Mouse (Mus musculus): ENCODE data around the gene Myo10. TPM values are rescaled to one million over a fixed set of nuclear protein-coding genes. Genes with fewer than 3 reads are reported as not detected.

Gene Myo10
- polyA plus RNA-seq, 1 experiment, result 26.1 TPM

DNA sequence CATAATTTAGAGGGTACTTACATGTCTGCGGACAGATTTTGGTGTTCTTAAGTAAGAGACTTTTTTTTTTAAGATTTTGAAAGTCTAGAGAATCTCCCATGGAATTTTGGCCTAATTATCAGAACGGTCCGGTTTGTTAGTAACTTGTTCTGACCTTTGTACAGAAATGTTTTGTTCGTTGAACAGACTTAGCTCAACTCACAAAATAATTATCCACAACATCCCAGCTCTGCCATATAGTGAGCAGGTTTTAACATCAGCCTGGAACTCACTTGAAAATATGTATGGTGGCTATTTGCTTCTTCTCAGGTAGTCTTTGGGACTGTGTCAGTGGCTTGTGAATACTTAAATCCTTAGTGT, 68.4 kb downstream of the Myo10 start:
- Histone ChIP-seq H3K4me3 (ENCODE audit: control insufficient read depth, insufficient read depth, low read length) (no peak overlapping the region), H3K36me3 (ENCODE audit: control insufficient read depth, insufficient read depth, low read length) (no peaks in the 10 kb centered on the region), H3K4me1 (replicated peaks; ENCODE audit: control insufficient read depth, insufficient read depth, low read length) (peaks cover 23% of the 10 kb centered on the region), H3K27ac (ENCODE audit: control insufficient read depth, insufficient read depth, low read length) (no peak overlapping the region), H3K27me3 (ENCODE audit: control insufficient read depth, insufficient read depth, low read length) (no peaks in the 10 kb centered on the region)
- WGBS, result 94% methylated on average over 4 of the region's 4 CpGs
- TF ChIP-seq CTCF (IDR thresholded peaks at IDR 0.05; ENCODE audit: borderline replicate concordance, control insufficient read depth, extremely low read depth, insufficient read depth, low read length, poor library complexity) (no peak), POLR2A (IDR thresholded peaks at IDR 0.05; ENCODE audit: control insufficient read depth, extremely low read depth, insufficient read depth, low read length, poor library complexity) (no peak)
- no peak for DNase-seq

GRCm38 (mm10) chr15:25692254-25692950, 70.1 kb downstream of the Myo10 start:
- Histone ChIP-seq H3K4me3 (ENCODE audit: control insufficient read depth, insufficient read depth, low read length) (no peak overlapping the region), H3K27ac (ENCODE audit: control insufficient read depth, insufficient read depth, low read length) (peak overlapping the region; percentile 66), H3K36me3 (ENCODE audit: control insufficient read depth, insufficient read depth, low read length) (no peaks in the 10 kb centered on the region), H3K27me3 (ENCODE audit: control insufficient read depth, insufficient read depth, low read length) (no peaks in the 10 kb centered on the region), H3K4me1 (replicated peaks; ENCODE audit: control insufficient read depth, insufficient read depth, low read length) (peaks cover 27% of the 10 kb centered on the region)
- WGBS, result 57% methylated on average over 21 of the region's 21 CpGs
- DNase-seq, result peak; percentile 30
- no peak for TF ChIP-seq POLR2A (IDR thresholded peaks at IDR 0.05; ENCODE audit: control insufficient read depth, extremely low read depth, insufficient read depth, low read length, poor library complexity)
- no peak for TF ChIP-seq CTCF (IDR thresholded peaks at IDR 0.05; ENCODE audit: borderline replicate concordance, control insufficient read depth, extremely low read depth, insufficient read depth, low read length, poor library complexity)

GRCm38 (mm10) chr15:25693708-25694107, 71.4 kb downstream of the Myo10 start:
- no peak for TF ChIP-seq POLR2A (IDR thresholded peaks at IDR 0.05; ENCODE audit: control insufficient read depth, extremely low read depth, insufficient read depth, low read length, poor library complexity)
- TF ChIP-seq CTCF (IDR thresholded peaks at IDR 0.05; ENCODE audit: borderline replicate concordance, control insufficient read depth, extremely low read depth, insufficient read depth, low read length, poor library complexity), result no peak
- Histone ChIP-seq H3K27me3 (ENCODE audit: control insufficient read depth, insufficient read depth, low read length) (no peaks in the 10 kb centered on the region), H3K27ac (ENCODE audit: control insufficient read depth, insufficient read depth, low read length) (no peak overlapping the region), H3K4me3 (ENCODE audit: control insufficient read depth, insufficient read depth, low read length) (no peak overlapping the region), H3K36me3 (ENCODE audit: control insufficient read depth, insufficient read depth, low read length) (no peaks in the 10 kb centered on the region), H3K4me1 (replicated peaks; ENCODE audit: control insufficient read depth, insufficient read depth, low read length) (peaks cover 27% of the 10 kb centered on the region)
- no peak for DNase-seq
- 92% methylated on average over 11 of the region's 11 CpGs for WGBS

DNA sequence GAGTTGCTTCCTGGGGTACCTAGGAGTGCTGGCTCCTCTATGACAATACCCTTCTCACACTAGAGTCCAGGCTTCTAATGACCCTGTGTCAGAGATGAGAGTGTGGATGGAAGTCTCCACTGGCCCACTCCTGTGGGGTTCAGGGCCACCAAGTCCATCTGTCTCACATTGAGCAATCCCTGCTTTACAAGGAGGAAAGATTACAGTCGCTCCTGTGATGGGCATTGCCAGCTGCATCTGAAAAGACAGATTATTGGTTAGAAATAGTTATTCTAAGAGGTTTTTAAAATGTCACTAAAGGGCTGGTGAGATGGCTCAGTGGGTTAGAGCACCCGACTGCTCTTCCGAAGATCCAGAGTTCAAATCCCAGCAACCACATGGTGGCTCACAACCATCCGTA, 72.4 kb downstream of the Myo10 start:
- TF ChIP-seq POLR2A (IDR thresholded peaks at IDR 0.05; ENCODE audit: control insufficient read depth, extremely low read depth, insufficient read depth, low read length, poor library complexity), result no peak
- no peak for TF ChIP-seq CTCF (IDR thresholded peaks at IDR 0.05; ENCODE audit: borderline replicate concordance, control insufficient read depth, extremely low read depth, insufficient read depth, low read length, poor library complexity)
- Histone ChIP-seq H3K4me3 (ENCODE audit: control insufficient read depth, insufficient read depth, low read length) (no peak overlapping the region), H3K27me3 (ENCODE audit: control insufficient read depth, insufficient read depth, low read length) (no peaks in the 10 kb centered on the region), H3K4me1 (replicated peaks; ENCODE audit: control insufficient read depth, insufficient read depth, low read length) (peaks cover 27% of the 10 kb centered on the region), H3K27ac (ENCODE audit: control insufficient read depth, insufficient read depth, low read length) (no peak overlapping the region), H3K36me3 (ENCODE audit: control insufficient read depth, insufficient read depth, low read length) (no peaks in the 10 kb centered on the region)
- WGBS, result 94% methylated on average over 4 of the region's 4 CpGs
- DNase-seq, result no peak

GRCm38 (mm10) chr15:25695253-25695652, 72.9 kb downstream of the Myo10 start:
- no peaks in the 10 kb centered on the region for H3K27me3 ChIP-seq (ENCODE audit: control insufficient read depth, insufficient read depth, low read length)
- TF ChIP-seq POLR2A (IDR thresholded peaks at IDR 0.05; ENCODE audit: control insufficient read depth, extremely low read depth, insufficient read depth, low read length, poor library complexity) (no peak), CTCF (IDR thresholded peaks at IDR 0.05; ENCODE audit: borderline replicate concordance, control insufficient read depth, extremely low read depth, insufficient read depth, low read length, poor library complexity) (no peak)
- no peak for DNase-seq
- no peaks in the 10 kb centered on the region for H3K36me3 ChIP-seq (ENCODE audit: control insufficient read depth, insufficient read depth, low read length)
- 96% methylated on average over 3 of the region's 3 CpGs for WGBS
- no peak overlapping the region for H3K27ac ChIP-seq (ENCODE audit: control insufficient read depth, insufficient read depth, low read length)
- no peak overlapping the region for H3K4me3 ChIP-seq (ENCODE audit: control insufficient read depth, insufficient read depth, low read length)
- H3K4me1 ChIP-seq (replicated peaks; ENCODE audit: control insufficient read depth, insufficient read depth, low read length), result peaks cover 27% of the 10 kb centered on the region

- Histone ChIP-seq H3K27me3 (ENCODE audit: control insufficient read depth, insufficient read depth, low read length) (no peaks in the 10 kb centered on the region), H3K36me3 (ENCODE audit: control insufficient read depth, insufficient read depth, low read length) (no peaks in the 10 kb centered on the region), H3K4me3 (ENCODE audit: control insufficient read depth, insufficient read depth, low read length) (no peak overlapping the region), H3K4me1 (replicated peaks; ENCODE audit: control insufficient read depth, insufficient read depth, low read length) (peaks cover 27% of the 10 kb centered on the region), H3K27ac (ENCODE audit: control insufficient read depth, insufficient read depth, low read length) (no peak overlapping the region; the same call in 1 of the 2 replicates)
- no peak for DNase-seq
- TF ChIP-seq POLR2A (IDR thresholded peaks at IDR 0.05; ENCODE audit: control insufficient read depth, extremely low read depth, insufficient read depth, low read length, poor library complexity) (no peak), CTCF (IDR thresholded peaks at IDR 0.05; ENCODE audit: borderline replicate concordance, control insufficient read depth, extremely low read depth, insufficient read depth, low read length, poor library complexity) (no peak)
- WGBS, result 26% methylated on average over 7 of the region's 7 CpGs
Observed at GRCm38 (mm10) chr15:25695883-25696282, 73.6 kb downstream of the Myo10 start.

DNA sequence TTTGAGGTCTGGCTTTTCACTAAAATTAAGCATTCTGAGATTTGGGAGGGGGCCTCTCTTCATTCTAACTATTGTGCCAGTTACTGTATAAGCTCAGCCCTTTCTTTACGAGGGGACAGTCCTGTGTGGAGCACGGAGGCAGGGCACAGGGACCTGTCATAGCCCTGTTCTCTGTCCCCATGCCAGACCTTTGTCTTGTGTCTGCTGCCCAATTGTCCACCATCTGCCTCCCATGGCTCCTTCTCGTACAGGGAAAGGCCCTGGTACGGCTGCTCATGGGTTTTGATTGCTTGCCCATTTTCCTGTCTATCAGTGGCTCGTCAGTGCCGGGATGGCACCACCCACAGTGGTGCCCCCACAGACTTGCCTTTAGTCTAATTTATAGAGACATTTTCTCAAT, 74.3 kb downstream of the Myo10 start:
- Histone ChIP-seq H3K27me3 (ENCODE audit: control insufficient read depth, insufficient read depth, low read length) (no peaks in the 10 kb centered on the region), H3K36me3 (ENCODE audit: control insufficient read depth, insufficient read depth, low read length) (no peaks in the 10 kb centered on the region), H3K4me3 (ENCODE audit: control insufficient read depth, insufficient read depth, low read length) (no peak overlapping the region), H3K4me1 (replicated peaks; ENCODE audit: control insufficient read depth, insufficient read depth, low read length) (peaks cover 27% of the 10 kb centered on the region), H3K27ac (ENCODE audit: control insufficient read depth, insufficient read depth, low read length) (no peak overlapping the region)
- no peak for TF ChIP-seq CTCF (IDR thresholded peaks at IDR 0.05; ENCODE audit: borderline replicate concordance, control insufficient read depth, extremely low read depth, insufficient read depth, low read length, poor library complexity)
- TF ChIP-seq POLR2A (IDR thresholded peaks at IDR 0.05; ENCODE audit: control insufficient read depth, extremely low read depth, insufficient read depth, low read length, poor library complexity), result no peak
- DNase-seq, result no peak
- 97% methylated on average over 6 of the region's 6 CpGs for WGBS
